Mouse (Mus musculus) right cerebral cortex, adult 18-20 months (tissue): ENCODE data around the gene Psmd11.
A peak's percentile ranks its signal among the peaks of the same experiment; 100 is the strongest.

Experiments used
- DNase-seq: peaks from one replicate; pipeline ENCODE4 v3.0.0; 2022; ENCODE audit warnings: mixed read lengths

Gene Psmd11

DNA sequence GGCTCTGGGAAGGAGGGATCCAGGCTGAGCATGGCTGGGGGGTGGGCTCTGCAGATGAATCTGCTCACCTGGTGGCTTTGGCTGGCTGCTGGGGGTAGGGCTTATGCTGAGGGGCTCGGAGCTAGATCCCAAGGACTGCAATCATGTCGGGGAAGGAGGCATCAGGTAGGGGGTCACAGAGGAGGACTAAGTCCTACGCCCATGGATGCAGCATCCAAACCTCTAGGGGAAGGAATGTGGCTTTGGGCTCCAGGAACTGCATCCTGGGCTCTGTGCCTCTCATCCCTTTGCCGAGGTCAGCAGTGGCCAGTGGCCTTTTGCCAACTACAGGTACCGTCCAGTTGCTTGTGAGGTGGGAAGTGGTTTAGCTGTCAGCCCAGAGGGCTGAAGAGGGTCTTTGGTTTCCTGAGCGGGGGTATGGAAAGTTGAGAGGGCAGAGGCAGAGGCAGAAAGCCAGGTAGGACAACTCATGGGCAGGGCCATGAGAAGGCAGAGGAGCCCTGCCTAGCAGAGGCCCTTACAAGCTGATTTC lies 55.2 kb downstream of the Psmd11 start:
- no peak for DNase-seq

- DNase-seq, result peak; percentile 92
Measured at GRCm38 (mm10) chr11:80484191-80484791, 55.9 kb downstream of the Psmd11 start.

GRCm38 (mm10) chr11:80485120-80485551 lies 56.7 kb downstream of the Psmd11 start:
- peak; percentile 77 for DNase-seq

DNA sequence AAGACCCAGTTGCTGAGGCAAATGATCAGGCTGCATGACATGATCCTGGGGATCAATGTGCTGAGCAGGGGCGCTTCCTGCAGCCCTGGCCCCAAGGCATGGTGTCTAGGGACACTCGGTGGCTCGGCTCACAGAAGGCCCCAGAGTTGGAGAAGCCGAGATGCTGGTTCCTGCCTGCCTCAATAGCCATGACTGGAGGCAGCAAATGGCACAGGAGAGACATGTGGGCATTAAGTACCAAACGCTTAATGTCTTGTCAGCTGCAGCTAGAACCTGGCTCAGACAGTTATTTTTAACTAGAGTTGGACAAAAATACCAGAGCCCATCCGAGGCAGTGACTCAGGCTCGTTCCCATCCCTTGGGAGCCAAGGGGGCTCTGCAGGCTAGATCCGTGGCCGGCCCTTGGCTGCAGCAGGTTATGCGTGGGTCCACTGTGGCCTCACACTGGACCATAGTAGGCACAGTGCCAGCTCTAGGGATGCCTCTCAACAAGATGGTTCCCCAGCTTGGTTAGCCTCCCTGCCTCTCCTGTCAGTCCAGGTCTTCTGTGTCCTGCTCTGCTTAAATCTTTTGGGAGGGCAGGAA lies 57.3 kb downstream of the Psmd11 start:
- DNase-seq, result peak; percentile 34

DNA sequence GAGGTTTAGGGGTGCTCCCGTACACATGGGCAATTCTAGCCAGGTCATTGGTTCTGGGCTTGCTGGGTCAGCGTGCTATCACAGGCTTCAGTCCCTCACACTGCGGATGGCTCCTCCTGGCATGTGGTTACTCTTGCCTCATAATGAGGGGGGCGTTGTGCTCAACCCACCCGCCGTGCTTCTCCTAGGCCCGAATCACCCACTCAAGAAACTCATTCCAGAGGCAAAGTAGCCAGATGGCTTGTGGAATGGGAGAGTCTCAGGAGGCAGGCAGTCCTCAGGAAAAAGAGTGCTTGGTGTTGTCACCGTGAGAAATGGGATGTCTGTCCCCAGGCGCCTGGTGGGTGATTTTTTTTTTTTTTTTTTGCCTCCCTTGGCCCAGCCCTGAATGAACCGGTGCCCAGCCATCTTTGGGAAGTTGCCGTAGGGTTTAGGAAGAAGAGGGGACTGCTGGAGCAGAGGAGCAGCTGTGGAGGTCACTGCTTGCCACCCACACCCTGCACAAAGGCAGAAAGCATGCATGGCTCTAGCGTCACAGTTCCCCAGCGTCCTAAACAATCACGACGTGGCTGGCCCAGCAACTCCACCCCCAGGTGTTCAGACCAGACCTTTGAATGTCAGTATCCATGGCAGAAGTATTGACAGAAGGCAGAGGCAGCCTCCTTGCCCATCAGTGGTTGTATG lies 59.6 kb downstream of the Psmd11 start:
- DNase-seq, result peak; percentile 84

DNA sequence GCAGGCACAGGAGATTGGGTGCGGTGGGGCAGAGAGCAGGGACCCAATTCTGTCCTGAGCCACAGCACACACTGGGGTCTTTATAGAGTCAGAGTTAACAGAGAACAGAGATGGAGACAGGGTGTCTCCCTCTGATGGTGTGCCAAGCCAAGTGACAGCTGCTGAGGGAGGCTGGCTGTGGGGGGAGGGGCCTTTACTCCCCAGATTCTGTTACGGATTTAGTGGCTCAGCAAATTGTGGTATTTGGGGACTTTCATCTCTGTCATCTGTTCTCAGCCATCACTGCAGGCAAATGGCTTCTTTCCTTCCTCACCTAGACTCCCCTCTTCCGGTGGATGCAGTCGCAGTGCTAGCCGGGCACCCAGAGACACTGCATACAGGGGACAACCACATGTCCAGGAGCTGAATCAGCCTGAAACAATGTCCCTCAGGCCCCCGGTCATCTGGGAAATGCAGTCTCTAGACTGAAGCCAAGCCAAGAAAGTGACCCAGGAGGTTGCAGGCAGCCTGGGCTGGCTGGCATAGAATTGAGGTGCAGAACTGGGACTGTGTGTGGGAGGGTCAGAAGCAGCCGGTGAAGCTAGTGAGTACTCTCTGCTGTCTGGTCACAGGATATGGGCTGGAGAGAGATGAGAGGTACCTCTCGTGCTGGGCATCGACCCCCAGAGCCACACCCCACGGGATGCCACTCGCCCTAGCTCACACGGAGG lies 60.9 kb downstream of the Psmd11 start:
- DNase-seq, result peak; percentile 80

- peak; percentile 25 for DNase-seq
Measured at GRCm38 (mm10) chr11:80489882-80490196, 61.4 kb downstream of the Psmd11 start.

GRCm38 (mm10) chr11:80490831-80491230 lies 62.4 kb downstream of the Psmd11 start:
- DNase-seq, result no peak

DNA sequence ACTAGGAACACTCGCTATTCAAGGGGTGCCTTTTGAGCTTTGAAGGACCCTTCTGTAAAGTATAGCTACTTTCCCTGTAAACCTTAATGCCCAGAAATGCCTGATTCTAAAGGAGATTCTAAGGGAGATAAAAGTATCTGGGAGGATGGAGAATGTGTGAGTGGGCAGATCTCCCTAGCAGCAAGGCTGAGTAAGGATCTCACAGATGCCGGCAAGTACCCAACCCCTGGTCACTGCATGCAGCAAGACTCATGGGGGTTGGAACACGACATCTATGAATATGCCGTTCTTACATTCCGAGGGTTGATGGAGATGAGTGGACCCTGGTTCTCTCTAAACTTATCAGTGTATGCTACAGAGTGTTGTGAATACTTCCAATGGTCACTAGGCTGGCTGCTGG lies 64.8 kb downstream of the Psmd11 start:
- DNase-seq, result no peak

GRCm38 (mm10) chr11:80494852-80495251 lies 66.4 kb downstream of the Psmd11 start:
- DNase-seq, result no peak

DNA sequence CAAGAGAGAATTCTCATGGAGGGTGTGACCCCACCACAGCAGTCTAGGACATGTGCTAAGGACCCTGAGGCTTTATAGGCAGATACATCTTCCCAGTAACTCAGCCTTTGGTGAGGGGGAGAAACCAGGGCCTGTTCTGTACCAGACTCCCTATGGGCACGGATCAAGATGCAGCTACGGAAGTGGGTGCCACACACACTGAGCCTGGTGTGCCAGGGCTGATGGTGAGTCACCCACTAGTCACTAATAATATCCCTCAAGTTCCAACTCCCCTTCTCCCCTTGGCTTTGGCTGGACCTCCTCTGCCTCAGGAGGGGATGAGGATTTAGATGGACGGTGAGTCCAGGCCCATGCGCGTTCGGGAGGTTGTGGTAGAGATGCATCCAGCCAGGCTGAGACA lies 67.6 kb downstream of the Psmd11 start:
- no peak for DNase-seq

DNA sequence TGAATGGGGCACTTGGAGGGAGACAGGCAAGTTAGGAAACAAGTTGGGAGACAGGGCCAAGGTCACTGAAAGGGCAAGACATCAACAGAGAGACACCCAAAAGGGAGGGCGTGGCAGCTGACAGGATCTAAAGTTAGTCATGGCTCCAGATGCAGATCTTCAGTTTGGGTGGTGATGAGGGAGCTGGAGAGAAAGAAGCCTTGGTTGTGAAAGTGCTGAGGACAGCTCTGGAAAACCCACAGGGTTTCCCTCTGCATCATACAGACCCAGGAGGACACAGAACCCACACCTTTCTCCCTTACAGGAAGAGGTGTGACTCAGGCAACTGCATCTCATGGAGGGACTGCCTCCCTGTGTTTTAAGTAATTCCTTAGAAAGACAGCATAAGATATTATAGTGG lies 68.2 kb downstream of the Psmd11 start:
- DNase-seq, result no peak

DNA sequence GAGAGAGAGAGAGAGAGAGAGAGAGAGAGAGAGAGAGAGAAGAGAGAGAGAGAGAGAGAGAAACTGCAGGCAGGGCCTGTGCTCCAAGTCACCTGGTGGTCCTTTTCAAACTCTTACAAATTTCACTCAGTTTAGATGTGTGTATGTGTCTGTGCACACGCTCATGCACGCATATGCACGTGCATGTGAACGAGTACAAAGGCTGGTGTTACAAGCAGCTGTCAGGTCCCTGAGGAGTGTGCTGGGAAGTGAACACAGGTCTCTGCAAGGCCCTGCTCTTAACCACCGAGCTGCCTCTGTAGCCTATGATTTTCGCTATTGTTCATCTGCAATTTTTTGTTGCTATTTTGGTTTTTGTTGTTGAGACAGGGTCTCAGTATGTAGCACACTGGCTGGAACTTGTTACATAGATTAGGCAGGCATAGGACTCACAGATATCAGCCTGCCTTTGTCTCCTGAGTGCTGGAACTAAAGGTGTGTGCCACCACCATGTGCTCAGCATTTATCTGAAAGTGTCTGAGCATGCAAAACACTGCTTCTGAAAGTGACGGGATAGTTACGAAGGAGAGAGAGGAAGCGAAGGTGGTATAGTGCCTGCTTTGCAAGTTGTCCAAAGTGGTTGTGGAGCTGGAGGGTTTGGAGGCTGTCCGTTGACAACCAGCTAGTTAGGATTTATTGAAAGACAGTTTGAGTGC lies 69.0 kb downstream of the Psmd11 start:
- DNase-seq, result no peak

- no peak for DNase-seq
Measured at GRCm38 (mm10) chr11:80498328-80499070, 70.1 kb downstream of the Psmd11 start.

- no peak for DNase-seq
Measured at GRCm38 (mm10) chr11:80499550-80499952, 71.1 kb downstream of the Psmd11 start.

DNA sequence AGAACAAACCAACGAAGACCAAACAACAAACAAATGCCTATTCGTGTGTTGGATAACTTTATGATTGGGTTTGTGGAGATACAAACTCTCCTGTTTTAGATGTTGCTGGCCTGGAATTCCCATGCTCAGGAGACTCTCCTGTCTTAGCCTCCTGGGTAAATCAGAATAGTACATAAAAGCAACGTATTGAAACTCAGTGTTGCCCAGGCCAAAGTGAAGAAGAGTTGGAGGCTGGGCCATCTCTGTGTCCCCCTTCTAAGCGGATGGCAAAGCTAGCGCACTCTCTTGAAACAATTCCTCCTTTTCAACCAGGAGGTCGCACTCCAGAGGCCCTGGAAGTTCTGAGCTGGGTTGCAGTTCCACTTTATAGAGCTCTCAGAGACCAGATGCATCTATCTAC lies 74.9 kb downstream of the Psmd11 start:
- no peak for DNase-seq

- peak; percentile 97 for DNase-seq
Measured at GRCm38 (mm10) chr11:80503726-80504452, 75.5 kb downstream of the Psmd11 start.

- DNase-seq, result no peak
Measured at GRCm38 (mm10) chr11:80504519-80505385, 76.3 kb downstream of the Psmd11 start.

GRCm38 (mm10) chr11:80505581-80505980 lies 77.2 kb downstream of the Psmd11 start:
- DNase-seq, result peak; percentile 73

DNA sequence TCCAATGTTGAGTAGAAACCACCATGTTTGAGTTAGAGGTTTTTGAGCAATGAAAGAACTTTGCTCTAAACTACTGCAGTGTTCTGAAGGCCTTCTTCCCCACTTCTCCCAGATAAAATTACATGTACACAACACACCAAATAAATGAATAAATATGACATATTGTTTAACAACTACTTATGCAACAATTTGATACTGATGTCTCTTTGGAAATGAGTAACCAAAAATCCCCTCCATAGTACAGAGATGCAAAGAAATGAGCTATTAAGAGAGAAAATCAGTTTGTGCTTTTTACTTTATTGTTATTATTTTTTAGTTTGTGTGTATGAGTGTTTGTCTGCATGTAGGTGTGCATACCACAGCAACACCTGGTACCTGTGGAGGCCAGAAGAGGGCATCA lies 78.1 kb downstream of the Psmd11 start:
- no peak for DNase-seq

- DNase-seq, result no peak
Measured at GRCm38 (mm10) chr11:80507791-80508190, 79.4 kb downstream of the Psmd11 start.
